Mouse (Mus musculus) CD4-positive, CD25-positive, alpha-beta regulatory T cell, adult 4 months (primary cell): ENCODE data around the gene Abat. TPM values are rescaled to one million over a fixed set of nuclear protein-coding genes. Genes with fewer than 3 reads are reported as not detected.
A peak's percentile ranks its signal among the peaks of the same experiment; 100 is the strongest.

Experiments
- ATAC-seq: one replicate; pipeline ENCODE4 v1.8.0; 2017
- polyA plus RNA-seq, 2 experiments: library from polyadenylated mRNA; unstranded; fragments of 100-300 nt; shearing (Covaris generic); gene quantifications; one replicate each; pipeline ENCODE4 v1.2.1; 2017

Gene Abat
- polyA plus RNA-seq = 1 to 10 TPM in 1 of 2 experiments, under 1 TPM in 1; 0.74 to 1.8 TPM

DNA sequence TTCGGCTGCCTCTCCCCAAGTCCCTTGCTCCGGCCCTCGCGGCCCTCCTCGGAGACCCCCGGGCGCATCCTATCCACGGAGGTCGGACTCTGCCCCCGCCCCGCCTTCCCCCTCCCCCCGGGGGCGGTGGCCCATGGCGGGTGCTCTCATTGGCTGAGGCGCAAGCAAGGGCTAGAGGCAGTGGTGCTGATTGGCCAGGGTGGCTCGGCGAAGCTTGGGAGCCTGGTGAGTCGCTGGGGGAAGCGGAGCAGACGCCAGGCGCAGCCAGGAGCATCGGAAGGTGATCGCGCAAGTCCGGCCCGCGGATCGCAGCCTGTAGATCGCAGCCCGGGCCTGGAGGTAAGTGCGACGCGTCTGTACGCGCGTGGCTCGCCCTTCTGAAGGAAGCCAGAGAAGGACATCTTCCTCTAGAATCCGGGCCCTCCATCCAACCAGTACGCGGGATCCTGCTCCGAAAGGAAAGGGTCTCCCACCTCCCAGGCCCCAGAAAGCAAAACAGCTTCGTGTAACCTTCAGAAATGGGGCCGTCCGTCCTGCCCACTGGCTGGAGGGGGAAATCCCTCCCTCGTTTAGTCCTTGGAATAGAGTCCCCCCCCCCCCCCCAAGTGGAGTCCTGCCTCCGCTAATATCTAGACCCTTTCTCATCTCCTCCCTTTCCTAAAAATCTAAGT, at the start of gene Abat:
Gene Abat, plus strand, starts transcription at position 194 of the 671 bp plus-strand sequence.
- peak; percentile 98 for ATAC-seq

DNA sequence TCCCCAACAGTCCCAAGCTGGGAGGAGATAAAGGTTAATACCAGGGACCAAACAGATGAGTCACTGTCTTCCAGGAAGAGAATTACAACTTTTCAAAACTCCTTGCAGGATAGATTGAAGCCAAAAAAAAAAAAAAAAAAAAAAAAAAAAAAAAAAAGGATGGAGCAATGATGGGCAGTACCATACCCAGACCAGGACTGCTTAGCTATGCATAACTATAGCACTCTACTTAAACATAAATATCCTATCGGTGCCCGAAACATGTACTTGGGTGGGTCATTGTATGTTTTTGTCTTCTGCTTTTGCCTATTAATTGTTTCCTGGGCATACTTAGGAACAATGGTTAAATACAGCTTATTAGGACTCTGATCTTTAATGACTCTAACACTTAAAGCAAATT, 43.1 kb upstream of the Abat start:
- ATAC-seq = peak; percentile 34

DNA sequence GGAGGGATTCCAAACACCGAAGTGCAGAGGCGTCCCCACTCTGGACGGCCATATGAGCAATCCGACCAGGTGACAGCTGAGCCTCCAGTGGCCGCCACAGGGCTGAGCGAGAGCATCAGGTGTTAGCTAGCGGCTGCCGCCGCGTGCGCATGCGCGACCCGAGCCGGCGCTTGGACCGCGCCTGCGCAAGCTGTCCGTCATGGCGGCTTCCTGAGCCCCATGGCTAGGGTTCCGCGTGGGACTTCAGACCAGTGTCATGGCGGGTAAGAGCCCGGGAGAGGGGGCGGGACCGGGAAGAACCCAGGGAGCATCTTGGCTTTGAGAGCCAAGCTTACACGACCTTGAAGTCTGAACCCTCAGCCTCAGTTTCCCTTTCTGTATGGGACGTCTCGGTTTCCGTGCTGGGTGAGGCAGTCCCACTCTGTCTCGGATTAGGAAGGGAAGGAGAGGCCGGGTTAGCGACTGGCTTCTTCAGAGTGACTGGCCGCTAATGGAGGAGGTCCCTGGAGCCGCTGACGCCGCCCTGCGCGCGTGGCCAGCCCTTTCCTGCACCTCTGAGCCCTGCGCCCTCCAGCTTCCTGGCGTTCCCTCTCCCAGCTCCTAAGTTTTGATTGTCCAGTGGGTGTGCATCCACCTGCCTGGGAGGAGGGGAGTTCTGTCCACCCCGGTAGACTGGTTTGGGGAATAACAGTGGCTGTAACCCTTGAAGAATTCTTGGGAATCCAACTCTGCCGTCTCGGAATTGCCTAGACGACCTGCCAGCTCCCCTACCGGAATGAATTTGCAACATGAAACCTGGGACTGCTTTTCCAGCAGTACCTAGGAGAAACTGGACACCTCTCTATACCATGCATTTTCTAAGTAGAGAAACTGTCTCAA, 42.4 kb upstream of the Abat start, which contains the start of gene Mettl22:
Gene Mettl22, plus strand, starts transcription at position 186 of the 879 bp plus-strand sequence.
- ATAC-seq = peak; percentile 92

DNA sequence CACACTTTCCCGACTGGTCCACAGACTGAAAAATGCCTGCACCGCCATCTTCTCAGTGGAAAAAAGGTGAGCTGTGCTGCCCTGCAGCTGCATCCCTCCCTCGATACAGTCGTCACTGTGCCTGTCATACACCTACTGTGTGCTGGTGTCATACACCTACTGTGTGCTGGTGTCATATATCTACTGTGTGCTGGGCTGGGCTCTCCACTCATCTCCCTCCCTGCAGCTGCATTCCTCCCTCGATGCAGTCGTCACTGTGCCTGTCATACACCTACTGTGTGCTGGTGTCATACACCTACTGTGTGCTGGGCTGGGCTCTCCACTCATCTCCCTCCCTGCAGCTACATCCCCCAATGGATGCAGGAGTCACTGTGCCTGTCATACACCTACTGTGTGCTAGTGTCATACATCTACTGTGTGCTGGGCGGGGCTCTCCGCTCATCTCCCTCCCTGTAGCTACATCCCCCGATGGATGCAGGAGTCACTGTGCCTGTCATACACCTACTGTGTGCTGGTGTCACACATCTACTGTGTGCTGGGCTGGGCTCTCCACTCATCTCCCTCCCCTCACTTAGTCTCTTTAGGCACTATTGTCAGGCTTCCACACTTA, 25.7 kb upstream of the Abat start:
- ATAC-seq = no peak

GRCm38 (mm10) chr16:8489340-8489739, 23.9 kb upstream of the Abat start:
- no peak for ATAC-seq

DNA sequence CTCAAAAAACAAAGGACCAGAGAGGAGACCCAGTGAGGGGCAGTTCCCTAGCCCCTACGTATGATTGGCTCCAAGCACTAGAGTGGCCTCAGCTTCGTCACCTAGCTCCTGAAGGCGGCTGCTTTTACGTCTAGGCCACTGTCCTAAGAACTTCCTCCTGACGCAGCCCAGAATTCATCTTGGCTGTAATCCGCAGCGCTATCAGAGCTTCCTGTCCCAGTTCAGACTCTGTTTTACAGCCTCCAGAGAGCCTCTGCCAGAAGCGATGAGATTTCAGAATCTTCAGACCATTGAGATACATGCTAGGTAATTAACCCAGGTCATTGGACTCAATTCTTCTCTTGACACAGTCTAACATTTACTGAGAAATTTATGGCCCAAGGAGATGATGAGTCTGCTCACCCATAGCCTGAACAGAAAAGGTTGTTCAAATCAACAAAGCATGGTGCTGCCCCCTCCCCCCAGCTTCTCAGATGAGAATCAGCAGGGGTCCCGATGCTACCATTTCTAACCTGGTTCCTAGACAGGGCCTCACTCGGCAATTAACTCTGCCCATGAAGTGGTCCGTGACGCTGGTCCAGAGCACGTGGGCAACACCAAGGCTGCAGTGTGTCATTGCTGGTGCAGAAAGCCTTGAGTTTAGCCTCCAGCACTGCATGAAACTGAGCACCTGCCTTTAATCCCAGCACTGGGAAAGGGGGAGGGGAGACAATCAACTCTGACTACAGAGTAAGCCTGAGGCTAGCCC, 21.3 kb upstream of the Abat start:
- ATAC-seq = no peak

GRCm38 (mm10) chr16:8494268-8494667, 19.0 kb upstream of the Abat start:
- peak; percentile 79 for ATAC-seq

GRCm38 (mm10) chr16:8496967-8497366, 16.3 kb upstream of the Abat start:
- ATAC-seq = no peak

DNA sequence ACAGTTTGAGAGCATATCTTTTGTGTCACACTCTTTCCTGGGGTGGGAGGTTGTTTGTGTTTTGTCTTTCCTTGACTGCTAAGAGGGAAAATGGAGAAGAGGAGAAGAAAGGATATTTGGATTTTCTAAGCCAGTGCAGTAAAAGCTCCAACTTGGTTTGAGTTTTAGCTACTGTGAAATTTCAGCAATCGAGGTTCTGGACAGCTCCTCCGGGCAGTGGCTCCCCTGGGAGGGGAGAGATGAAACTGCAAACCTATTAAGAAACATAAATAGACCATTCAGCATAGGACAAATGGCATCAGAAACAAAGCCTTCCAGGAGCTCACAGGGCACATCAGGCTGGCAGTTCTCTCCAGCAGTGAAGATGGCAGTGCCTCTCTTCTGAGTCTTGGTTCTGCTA, 9.0 kb upstream of the Abat start:
- no peak for ATAC-seq

DNA sequence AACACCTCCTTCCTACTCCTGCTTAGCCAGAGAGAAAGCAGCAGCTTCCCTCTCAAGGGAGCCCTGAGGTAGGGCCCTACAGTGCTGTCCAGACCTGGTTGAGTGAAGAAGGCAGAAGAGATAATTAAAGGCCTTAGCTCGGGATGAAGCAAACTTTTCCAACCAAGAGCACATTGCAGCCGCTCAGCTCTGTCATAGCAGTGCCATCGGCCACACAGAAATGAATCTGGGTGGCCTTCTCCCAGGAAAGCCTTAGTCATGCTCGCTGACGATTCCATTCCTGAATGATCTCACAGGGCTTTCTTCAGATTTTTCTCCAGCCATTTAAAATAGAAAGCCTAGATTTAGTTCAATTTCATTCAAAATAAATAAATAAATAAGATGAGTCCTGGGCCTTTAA, 3.3 kb upstream of the Abat start:
- no peak for ATAC-seq

GRCm38 (mm10) chr16:8512830-8513229, 399 bp upstream of the Abat start:
- ATAC-seq = no peak

DNA sequence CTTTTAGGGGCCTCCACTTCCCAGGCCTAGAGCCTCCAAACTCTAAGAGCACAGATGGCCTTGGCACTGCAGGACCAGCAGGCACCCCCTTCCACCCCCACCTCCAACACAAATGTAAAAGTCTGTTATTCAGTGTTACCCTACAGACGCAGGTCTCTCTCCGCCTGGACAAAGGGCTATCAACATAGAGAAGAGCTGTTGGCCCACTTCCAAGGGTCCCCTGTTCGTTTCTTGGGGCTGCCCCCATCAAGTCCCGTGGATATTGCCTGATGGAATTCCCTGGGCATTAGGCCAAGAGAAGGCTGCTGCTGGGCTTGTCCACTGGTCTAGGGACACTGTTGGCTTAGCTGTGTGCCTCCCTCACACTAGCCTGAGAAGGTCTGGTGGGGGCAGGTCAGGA, 951 bp downstream of the Abat start:
- no peak for ATAC-seq

DNA sequence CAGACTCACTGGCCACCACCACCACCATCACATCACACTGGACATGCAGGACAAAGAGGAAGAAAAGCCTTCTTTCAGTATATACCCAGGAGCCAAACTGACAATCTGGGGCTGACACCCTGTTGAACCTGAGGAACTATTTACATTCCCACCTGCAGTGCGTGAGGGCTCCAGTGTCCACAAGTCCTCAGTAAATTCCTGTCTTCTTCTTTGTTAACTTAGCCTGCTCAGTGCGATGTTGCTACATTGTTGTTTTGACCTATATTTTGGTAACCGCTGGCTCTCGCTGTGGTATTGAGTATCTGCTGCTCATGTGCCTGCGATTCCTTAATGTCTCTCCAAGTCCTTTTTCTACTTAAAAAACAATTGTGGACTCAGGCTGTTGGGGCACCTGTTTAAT, 7.3 kb downstream of the Abat start:
- ATAC-seq = no peak

DNA sequence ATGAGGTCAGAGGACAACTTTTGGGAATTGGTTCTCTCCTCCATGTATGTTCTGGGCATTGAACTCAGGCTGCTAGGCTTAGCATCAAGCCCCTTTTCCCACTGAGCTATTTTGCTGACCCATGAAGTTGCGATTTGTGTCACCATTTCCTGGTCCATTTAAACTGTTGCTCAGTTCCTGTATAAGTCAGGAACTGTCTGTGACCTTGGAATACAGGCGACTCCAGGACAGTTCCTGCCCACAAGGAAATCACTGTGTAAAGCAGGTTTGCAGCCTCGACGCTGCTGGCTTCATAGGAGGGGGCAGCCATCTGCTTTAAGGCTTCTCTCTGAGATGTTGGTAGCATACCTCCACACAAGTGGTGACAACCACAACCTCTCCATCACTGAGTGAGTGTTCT, 8.1 kb downstream of the Abat start:
- no peak for ATAC-seq

DNA sequence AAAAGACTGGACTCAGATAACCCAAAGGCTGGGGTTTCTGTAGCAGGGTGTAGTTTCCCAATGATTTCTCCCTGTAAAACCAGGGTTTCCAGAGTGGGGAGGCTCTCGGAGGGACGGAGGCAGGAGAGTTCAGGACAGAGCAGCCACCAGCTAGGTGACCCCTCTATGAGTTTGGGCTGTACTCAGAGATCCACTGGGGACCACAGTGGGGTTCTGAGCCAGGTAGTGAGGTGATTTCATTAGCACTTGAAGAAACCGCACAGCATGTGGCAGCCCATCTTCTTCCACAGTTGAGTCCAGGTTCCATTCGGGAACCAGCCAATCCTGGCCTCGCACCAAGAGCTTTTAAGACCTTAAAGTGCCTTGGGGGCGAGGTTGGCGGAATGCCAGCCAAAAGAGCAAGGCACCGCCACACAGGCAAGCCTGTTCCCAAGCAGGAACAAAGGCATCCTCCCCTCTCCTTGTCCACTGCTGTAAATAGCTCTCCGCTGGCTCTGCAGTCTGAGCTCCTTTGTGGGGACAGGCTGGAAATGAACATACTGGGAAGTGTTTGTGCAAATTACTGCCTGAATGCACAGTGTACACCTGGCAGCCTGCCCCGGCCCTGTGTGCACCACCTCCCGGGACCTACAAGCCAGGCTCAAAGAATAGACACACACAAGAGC, 10.4 kb downstream of the Abat start:
- ATAC-seq = no peak

DNA sequence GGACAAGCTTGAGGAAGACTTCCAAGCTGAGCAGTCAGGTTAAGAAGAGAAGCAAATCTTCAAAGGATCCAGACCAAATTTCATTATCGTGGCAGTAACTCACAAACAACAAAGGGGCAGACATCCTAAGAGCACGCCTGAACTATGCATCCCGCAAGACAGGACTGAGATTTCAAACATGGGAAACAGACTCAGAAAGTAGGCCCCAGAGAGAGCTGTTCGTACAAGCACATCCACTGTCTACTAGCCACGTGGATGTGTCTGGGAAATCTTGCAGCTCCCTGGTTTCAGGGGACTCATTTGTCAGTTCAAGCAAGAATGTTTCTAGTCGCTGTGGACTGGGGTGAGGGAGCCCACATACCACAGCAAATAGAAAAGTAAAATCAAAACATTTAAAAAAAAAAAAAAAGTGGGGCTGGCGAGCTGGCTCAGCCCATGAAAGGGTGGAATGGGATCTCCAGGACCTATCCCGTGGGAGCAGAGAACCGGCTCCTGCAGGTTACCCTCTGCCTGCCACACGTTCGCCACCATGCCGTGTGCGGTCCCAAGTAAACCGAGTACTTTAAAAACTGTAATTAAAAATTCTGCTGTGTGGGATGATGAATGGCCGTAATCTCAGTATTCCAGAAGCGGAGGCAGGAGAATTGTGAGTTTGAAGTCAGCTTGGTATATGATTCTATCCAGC, 11.1 kb downstream of the Abat start:
- ATAC-seq = no peak

- ATAC-seq = no peak
These were observed 12.1 kb downstream of the Abat start for GRCm38 (mm10) chr16:8525293-8525692.

DNA sequence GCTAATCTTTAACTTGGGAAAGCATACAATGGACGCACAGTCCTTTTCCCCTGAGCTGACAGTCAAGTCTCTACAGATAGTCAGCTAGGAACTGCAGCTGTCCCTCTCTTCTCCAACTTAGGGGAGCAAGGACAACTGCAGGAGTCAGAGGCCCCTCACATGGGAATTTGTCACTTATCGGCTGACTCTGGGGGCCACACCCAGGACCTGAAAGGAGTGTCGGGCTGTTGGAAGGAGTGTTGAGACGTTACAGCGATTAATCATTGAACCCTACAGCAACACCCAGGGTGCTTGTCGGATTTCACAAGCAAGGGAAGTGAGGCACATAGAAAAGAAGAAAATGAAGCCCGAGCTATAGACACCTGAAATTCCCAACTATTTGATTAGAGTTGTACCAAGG, 12.6 kb downstream of the Abat start:
- no peak for ATAC-seq

DNA sequence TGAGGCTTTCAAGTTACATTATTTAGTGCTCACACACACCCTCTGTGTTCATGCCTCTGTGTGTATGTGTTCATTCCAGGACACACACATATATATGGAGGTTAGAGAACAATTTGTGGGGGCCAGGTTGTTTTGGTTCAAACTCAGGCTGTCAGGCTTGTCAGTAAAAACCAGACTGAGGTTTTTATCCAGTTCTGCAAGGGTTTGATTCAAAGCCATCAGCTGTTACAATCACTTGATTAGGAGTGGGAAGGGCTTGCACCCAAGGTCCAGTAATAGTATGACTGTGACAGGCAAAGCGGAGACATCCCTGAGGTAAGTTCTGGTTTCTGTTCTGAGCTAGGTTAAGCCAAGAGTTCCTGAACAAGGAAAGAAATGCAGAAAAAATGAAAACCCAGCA, 16.2 kb downstream of the Abat start:
- ATAC-seq = no peak

GRCm38 (mm10) chr16:8530018-8530417, 16.8 kb downstream of the Abat start:
- ATAC-seq = peak; percentile 85

- ATAC-seq = no peak
These were observed 19.2 kb downstream of the Abat start for GRCm38 (mm10) chr16:8532461-8532860.

- ATAC-seq = no peak
These were observed 19.7 kb downstream of the Abat start for GRCm38 (mm10) chr16:8532894-8533293.
